Mouse (Mus musculus) left cerebral cortex, postnatal 4 days (tissue): Measurements from ENCODE around the gene Efhd2. TPM values are rescaled to one million over a fixed set of nuclear protein-coding genes. Genes with fewer than 3 reads are reported as not detected.
A peak's percentile ranks its signal among the peaks of the same experiment; 100 is the strongest.

Experiments used
- DNase-seq: peaks from one replicate; pipeline ENCODE4 v3.0.0-alpha.2; 2022
- intact Hi-C: fragments of 180-260 bp; cut with DNase I; formaldehyde crosslinking; loops from one replicate; pipeline ENCODE4 v1.15.1; 2025
- total RNA-seq, 2 experiments: library from RNA; stranded (reverse); gene quantifications; 2 replicates each; pipeline ENCODE4 v1.2.3; 2021

Gene Efhd2
- total RNA-seq, 2 experiments from 2014 or later, result 29.5 to 31.8 TPM

DNA sequence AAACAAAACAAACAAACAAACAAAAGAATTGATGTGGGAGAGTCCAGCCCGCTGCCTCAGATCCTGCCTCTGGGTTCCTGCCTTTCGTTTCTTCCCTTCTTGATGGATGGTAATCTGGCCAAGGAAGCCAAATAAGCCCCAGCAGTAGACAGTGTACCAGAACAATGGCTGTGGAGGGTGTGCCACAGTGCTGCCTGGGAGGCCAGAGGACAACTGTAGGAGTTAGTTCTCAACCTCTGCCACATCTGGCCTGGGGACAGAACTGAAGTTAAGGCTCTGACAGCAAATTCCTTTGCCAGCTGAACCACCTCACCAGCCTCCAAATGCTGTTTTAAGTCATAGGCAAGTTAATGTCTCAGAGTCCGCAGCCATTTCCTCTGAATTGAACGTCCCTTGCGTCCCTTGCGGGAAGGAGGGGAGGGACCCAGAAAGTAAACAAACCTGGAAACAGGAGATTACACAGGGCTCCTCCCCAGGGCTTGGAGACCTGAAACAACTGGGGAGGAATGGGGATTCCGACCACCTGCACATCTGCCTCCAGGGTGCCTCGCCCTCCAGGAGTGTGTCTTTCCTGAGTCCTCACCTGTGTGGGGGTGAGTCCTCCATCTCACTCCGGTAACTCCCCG is 6.7 kb upstream of the Efhd2 start:
- no peak for DNase-seq
- intact Hi-C loops, result no loop called here

DNA sequence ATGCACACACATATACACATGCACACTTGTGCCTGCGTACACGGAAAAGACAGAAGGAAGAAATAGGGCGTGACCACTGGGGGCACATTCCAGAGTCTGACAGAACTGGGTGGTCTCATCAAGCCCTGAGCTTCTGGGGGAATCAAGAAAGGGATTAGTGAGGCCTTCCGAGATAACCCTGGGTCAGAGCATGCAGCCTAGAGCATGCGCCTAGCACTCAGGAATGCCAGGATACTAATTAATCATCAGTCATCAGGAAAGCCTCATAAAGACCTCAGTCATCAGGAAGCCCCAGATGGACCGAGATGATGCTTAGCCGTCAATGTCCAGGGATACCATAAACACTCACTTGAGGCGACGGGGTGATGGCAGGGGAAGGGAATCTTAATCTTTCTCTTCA is 5.2 kb upstream of the Efhd2 start:
- DNase-seq, result no peak
- intact Hi-C loops, result no loop called here

DNA sequence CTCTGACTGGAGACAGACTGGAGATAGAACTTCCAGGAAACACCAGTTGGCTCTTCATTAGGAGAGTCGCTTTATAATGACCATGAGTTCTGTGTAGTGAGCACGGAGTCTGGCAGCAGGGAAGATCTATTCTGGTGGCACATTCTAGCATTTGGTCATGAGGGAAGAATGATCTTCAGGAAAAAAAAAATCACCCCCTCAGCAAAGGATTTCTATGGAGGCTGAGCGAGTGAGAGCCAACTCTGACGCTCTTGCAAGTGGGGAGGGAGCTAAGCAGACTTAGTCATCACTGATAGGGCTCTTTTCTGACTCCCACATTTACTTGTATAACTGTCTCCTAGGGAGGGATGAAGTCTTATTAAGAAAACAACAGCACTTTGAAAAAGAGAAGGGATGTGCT is 4.4 kb upstream of the Efhd2 start:
- intact Hi-C loops, result no loop called here
- no peak for DNase-seq

DNA sequence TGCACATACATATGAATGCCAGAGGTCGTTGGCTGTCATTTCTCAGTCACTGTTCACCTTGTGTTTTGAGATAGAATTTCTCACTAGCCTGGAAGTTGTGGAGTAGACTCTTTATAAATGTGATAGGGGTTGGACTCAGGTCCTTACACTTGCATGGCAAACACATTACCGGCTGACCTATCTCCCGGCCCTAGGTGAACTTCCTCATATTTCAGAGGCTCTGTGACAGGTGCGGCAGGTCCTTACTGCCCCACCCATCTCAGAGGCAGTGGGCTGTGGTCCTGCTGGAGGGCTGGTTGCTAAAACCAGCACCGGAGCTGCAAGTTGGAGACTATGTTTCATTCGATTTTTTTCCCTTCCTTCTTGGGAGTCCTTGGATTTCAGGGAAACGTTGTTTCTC is 3.9 kb upstream of the Efhd2 start:
- DNase-seq, result no peak
- intact Hi-C loops, result no loop called here

DNA sequence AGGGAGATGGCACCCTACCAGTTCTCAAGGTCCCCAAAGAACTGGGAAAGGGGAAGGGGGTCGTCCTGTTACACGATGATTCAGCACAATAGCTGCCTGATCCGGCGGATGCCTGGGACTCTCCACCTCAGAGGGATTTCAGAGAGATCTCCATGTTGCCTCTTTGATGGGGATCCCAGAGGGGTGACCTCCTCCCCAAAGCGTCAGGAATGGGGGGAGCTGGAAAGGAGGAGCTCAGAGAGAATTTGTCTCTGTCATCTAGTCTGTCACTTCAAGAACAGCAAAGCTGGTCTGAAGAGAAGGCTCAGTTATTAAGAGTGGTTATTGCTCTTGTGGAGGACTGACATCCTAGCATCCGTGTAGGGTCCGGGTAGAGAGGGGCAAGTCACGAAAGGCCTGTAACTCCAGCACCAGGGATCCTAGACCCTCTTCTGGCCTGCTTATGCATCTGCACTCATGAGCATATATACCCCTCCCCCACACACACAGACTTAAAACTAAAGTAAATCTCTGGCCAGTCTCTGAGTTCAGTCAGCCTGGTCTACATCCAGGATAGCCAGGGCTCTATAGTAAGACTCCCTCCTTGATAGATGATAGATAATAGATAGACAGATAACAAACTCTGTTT is 875 bp upstream of the Efhd2 start:
- intact Hi-C loops, result no loop called here
- no peak for DNase-seq

DNA sequence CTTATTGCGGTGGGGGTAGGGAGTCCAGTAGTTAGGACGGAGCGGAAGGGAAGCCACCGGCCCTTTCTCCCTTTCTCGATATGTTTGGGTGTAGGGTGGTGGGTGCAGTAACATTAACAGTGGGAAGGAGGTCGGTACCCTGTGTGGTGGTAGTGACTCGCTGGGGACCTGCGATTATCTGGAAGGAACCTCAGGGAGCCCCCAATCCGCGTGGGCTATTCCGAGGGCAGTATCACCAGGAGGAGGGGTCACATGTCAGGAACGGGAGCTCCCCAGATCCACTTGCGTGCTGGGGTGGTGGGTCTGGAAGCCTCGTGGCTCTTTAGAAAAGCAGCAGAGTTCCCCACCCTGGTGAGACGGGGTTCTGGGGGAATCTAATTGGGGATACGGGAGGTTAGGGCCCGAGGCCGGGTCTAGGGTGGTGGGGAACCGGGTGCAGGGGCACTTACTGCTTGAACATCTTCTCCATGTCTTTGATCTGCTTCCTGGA is 564 bp downstream of the Efhd2 start:
- no peak for DNase-seq
- intact Hi-C loops, result loop anchor here (5.0 kb wide), 1 partner anchor 78 kb away; no protein-coding TSS in a partner anchor

DNA sequence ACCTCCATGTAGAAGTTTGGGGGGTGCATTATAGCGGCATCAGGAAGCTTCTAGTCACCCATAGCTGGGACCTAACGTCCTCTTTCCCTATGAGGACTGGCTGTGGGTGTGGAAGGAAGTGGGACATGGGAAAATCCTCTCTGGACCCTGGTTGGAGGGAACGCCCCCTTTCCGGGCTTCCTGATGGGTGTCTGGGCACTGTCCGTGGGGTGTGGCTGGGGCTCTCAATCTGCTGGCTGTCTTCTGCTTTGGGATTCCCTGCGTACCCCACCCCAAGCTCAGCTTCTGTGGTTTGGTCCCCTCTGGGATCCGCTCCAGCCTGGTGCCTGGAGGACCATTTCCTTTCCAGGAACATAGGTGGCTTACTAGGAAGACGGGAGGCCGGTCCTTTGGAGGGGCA is 1.7 kb downstream of the Efhd2 start:
- no peak for DNase-seq

DNA sequence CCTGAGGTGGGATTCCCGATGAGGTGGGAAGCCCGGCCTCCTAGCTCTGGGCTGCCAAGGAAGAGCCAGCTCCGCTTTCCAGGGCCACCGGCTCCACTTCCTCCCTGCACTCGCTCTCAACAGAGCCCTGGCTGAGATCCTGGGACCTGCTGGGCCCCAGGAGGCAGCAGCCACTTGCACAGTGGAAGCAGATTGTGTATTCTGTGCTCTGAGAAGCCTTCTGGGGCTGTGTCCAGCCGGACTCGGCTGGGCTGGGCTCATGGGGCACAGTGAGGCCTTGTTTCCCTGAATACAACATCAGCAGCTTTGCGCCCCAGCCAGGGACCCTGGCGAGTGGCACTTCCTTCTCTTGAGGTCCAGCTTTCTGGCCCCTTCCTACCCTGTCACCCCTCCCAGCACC is 2.8 kb downstream of the Efhd2 start:
- DNase-seq, result peak; percentile 73
- intact Hi-C loops, result loop anchor here (5.0 kb wide), 1 partner anchor 80 kb away; no protein-coding TSS in a partner anchor

More for the DNA sequence above, 1.7 kb downstream of the Efhd2 start:
- intact Hi-C loops, result loop anchor here (5.0 kb wide), 1 partner anchor 79 kb away; no protein-coding TSS in a partner anchor

DNA sequence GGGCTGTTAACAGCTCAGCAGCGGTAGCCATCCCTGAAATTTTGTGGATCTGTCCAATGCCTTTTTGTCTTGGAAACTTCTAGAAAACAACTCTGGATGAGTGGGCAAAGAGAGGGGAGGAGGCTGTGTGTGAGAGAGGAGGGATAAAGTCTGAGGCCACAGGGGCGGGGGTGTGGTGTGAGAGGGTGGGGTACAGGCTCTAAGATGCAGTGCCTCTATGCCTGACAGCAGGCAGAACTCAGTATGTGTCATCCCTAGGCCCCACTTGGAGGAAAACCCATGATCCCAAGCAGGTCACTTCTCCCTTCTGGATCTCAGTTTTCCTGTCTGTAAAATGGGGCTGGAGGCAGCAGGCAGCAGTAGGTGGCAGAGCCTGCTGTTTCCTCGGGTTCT is 3.4 kb downstream of the Efhd2 start:
- intact Hi-C loops, result loop anchor here (5.0 kb wide), 1 partner anchor 81 kb away; no protein-coding TSS in a partner anchor
- no peak for DNase-seq

DNA sequence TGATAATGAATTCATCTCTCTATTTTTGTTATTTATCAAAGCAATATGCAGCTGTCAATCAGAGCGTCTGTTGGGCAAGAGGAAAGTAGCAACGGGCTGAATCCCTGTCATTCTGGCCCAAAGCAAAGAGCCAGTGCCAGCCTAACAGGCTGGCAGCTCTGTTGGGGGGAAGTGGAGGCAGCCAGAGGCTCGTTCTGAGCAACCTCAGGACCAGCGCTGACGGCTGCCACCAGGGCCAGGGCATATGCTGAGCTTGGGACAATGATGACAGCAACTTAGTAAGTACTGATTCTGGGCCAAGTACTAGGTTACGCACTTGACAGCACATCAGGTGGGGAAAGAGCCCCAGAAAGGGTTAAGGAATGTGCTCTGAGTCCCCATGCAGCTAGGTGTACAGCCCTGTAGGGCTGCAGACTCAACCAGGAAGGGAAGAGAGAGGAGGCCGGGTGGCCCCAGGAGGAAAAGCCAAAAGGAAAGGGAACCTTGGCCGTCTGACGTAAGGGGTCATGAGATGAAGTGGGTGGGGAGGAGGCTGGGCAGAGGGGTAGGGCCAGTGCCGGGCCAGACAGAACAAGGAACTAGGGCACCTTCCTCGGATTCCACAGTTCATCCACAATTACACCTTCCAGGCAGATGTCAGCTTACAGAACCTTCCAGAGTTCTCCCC is 3.9 kb downstream of the Efhd2 start:
- intact Hi-C loops, result loop anchor here (5.0 kb wide), 1 partner anchor 82 kb away; no protein-coding TSS in a partner anchor

DNA sequence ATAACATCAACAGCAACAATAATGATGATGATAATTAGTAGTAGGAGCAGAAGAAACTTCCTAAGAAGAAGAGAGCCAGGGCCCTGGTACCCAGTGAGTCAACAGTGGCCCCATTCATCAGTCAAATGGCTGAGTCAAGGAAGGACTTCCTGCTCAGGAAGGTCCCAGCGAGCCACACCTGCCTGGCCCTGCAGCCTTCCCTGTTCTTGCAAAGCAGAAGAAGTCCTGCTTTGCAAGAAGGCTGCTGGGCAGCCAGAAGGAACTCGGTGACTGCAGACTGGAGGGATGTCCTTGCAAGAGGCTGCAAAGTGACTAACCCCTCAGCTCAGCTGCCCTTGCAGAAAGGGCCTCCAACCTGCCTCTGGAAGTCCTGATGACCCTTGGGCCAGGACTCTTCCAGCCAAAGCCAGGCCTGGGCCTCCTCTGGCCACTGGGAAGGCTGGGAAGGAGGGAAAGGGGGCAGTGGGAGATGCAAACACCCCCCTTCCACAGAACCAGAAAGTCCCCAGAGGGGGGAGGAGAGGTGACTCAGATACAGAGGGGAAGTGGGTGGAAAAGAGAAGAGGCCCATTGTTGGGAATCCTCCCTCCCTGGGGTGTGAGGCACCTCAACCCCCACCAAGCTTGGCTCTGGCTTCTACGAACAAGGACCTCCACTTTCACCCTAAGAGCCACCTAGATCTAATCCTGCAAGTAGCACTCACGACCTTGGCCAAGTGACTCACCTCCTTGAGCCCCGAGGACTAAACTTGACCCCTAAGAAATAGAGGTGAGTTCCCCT is 5.1 kb downstream of the Efhd2 start:
- DNase-seq, result no peak
- intact Hi-C loops, result loop anchor here (5.0 kb wide), 1 partner anchor 83 kb away; no protein-coding TSS in a partner anchor

More for the DNA sequence above, 3.9 kb downstream of the Efhd2 start:
- peak; percentile 76 for DNase-seq

DNA sequence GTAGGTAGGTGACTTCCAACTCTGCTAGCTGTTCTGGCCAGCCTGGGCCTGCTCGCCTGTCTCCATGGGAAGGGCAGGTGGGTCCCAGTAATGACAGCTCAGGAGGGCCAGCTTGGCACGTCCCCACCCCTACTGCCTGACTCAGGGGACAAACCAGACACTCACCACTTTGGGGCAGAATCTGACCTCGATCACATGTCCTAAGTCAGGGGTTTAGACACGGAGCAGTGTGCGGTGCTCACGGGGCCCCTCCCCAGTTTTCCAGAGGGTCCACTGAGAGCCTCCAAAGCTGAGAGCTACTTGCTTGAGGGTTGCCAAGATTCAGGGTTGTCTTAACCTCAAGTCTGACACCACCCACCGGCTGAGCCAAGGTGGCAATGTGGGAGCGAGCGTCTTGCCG is 6.7 kb downstream of the Efhd2 start:
- intact Hi-C loops, result no loop called here

DNA sequence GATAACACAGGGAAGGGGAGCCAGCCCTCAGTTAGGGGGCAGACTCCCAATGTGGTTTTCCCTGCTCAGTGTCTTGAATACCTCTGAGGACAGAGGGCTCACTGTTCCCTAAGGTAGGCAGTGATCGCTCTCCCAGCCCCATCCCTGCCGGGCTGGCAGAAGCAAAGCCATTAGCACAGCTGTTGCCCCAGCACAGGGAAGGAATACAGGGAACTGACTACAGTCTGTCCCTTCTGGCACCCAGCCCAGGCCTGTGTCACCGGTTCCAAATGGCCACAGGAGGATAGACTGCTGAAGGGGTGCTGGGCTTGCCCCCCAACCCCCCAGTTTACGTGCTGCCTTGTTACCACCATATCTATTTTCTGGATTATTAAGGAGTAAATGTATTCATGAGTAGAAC is 7.2 kb downstream of the Efhd2 start:
- DNase-seq, result peak; percentile 94
- intact Hi-C loops, result no loop called here

More for the DNA sequence above, 6.7 kb downstream of the Efhd2 start:
- DNase-seq, result no peak

DNA sequence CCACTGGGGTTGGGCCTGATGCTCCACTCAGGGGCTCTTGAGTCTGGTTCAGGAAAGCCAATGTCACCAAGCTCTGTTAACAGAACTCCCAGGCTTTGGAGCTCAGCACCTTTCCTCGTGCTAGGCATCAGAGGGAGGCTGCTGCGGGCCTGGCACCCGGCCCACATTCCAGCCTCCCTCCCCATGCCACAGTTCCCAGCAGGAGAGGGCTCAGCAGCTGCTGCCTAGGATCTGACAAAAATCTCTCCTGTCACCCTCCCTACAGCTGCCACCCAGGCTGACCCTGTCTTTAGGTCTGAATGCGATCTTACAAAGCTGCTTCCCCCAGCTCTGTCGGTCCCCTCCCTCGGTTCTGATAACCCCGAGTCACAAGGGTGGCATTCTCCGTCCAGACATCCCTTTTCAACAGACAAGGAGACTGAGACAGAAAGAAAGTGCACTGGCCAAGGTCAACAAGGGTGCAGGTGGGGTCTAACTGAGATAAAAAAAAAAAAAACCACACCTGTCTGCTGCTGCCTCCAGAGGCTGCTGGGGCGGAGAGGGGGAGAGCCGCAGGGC is 7.7 kb downstream of the Efhd2 start:
- intact Hi-C loops, result no loop called here
- peak; percentile 74 for DNase-seq

DNA sequence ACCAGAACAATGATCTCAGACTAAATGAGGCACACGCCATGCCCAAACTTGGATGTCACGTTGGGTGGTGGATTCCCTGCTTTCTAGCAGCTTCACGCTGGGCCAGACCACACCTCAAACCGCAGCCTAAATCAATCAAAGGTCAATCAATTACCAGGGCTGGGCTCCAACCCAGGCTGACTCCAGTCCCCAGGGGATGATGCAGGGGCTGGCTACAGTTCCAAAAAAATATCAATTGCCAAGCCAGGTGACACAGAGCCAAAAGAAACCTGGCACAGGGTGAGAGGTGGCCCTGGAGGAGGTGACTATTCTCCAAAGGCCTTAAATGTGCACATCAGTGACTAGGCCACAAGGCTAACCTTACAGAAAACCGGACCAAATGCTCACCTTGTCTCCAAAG is 9.1 kb downstream of the Efhd2 start:
- DNase-seq, result no peak
- intact Hi-C loops, result no loop called here

DNA sequence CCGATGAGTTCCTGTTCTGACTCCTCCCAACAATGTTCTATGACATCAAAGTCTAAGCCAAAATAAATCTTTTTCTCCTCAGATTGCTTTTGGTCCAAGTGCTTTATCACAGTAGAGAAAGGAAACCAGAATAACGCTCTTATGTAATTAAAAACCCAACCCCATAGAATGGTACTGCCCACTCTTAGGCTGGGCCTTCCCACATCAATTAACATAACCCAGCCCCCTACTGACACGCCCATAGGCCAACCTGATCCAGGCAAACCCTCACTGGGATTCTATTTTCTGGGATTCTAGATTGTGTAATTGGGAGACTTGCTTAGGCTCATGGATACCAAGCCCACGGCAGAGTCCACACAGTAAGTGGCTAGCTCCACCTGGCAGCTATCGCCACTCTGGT is 9.7 kb downstream of the Efhd2 start:
- no peak for DNase-seq
- intact Hi-C loops, result no loop called here

DNA sequence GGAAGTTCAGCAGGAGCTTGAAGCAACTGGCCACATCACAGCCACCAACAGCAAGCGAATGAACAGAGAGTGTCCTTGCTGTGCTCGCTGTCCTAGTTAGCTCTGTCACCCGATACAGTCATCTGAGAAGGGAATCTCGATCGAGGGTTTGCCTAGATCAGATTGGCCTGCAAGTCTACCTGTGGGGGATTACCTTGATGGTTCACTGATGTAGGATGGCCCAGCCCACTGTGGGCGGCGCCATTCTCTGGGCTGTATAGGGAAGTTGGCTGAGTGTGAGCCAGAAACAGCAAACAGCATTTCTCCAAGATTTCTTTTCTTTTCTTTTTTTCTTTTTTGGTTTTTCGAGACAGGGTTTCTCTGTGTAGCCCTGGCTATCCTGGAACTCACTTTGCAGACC is 10.2 kb downstream of the Efhd2 start:
- intact Hi-C loops, result no loop called here
- no peak for DNase-seq

DNA sequence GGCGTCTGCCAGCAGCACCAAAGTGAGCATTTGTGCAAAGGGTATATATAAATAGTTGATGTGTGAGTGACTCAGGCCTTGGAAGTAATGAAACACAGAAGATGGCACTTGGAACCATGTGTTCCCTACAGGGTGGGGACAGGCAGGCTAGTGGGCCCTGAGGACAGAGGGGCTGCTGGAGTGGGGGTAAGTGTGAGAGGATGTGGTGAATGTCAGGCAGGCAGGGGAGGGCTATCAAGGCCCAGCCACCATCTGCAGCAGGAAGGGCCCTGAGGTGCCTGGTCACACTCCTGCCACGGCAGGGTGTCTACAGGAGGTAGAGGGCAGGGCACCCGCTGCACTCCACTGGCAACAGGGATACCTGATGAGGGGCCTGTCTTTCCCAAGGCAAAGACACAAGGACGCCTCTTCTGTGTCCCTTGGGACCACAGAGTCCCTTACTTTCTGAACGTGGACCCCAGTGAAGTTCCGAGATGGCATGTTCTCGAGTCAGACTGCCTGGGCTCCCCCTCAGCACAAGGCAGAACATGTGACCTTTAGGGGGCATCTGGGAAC is 10.9 kb downstream of the Efhd2 start:
- no peak for DNase-seq
- intact Hi-C loops, result no loop called here

DNA sequence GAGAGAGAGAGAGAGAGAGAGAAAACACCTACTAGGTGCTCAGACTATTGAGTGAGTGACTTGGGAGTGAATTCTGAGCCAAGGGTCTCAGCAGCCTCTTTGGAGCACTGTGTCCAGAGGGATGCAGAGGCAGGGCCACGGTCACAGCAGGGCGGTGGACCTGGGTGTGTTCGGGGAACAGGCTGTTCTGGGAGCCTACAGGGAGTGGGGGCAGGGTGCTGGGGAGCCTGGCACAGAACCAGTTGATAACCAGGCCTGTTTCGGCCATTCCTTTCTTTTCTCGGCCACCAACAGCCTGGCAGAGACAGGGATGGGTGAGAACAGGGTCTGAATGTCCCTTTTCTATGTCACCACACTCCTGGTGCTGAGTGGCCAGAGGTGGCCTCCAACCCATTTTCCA is 11.9 kb downstream of the Efhd2 start:
- intact Hi-C loops, result no loop called here

DNA sequence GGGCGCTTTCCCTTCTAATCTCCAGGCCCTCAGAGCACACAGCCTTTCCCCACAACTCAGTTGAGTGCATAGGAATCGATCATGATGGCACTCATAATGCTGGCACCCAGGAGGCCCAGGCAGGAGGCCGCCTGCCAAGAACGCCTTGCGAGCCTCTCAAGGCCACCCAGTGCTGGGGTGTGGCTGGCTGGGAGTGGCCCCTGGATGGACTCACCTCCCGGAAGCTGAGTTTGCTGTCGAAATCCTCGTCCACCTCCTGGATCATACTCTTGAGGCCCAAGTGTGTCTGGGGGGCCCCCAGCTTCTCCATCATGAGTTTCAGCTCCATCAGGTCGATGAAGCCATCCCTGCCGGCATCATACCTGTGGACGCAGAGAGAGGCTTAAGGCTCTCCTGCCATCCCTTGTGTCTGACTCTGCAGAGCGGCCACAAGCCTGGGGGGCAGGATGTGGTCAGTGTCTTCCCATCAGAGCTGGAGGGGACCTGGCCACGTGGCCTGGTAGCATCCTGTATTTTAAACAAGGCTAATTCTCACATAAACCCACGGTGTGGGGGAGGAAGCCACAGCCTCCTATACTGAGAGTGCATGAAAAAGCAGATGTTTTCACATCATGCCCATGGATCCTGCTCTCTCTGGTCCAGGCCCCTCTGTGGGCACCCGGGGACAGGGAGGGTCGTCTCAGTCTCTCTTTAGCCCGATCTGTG is 13.0 kb downstream of the Efhd2 start:
- intact Hi-C loops, result no loop called here
- DNase-seq, result no peak

More for the DNA sequence above, 11.9 kb downstream of the Efhd2 start:
- DNase-seq, result no peak
